Mouse (Mus musculus): ENCODE results near the gene Crispld2. TPM values are rescaled to one million over a fixed set of nuclear protein-coding genes. Genes with fewer than 3 reads are reported as not detected.

The Crispld2 gene
- total and polyA plus RNA-seq, 3 experiments = not detected

DNA sequence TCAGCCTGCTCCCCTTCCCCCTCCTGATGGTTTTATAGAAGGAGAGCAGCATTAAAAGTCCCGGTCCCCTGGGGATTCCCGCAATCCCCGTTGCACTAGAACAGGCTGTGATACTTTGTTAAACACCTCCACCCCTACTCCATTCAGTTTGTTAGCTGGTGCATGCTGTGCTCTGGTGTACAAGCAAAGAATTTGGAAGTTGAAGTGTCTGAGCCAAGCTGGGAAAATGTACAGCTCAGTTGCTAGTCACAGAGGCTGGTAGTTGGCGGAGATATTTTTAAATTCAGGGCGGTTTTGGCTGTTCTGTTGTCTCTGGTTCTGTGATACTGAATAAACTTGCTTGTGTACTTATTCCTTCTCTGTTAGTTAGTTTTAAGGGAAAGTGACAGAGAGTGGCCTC is 39.5 kb upstream of the Crispld2 start:
- Histone ChIP-seq H3K27ac (ENCODE audit: insufficient read depth, low read depth) (no peak overlapping the region), H3K9me3 (replicated peaks; ENCODE audit: low read length) (no peaks in the 10 kb centered on the region), H3K4me3 (replicated peaks in 1 of 3; ENCODE audit: low read depth in 2 of 3, low read length in 2 of 3, poor library complexity in 1 of 3) (no peak overlapping the region), H3K36me3 (replicated peaks in 1 of 2; ENCODE audit: control insufficient read depth in 1 of 2, insufficient read depth in 1 of 2, low read length in 1 of 2) (peaks cover 87 to 97% of the 10 kb centered on the region in 2 experiments), H3K4me1 (ENCODE audit: control insufficient read depth in 1 of 2, insufficient read depth in 2 of 2) (peaks cover 5 to 14% of the 10 kb centered on the region in 2 experiments), H3K9ac (ENCODE audit: insufficient read depth, low read depth) (no peak overlapping the region), H3K4me2 (ENCODE audit: insufficient read depth, low read depth, poor library complexity, severe bottlenecking) (no peak overlapping the region), H3K79me2 (replicated peaks; ENCODE audit: control insufficient read depth, extremely low read depth, insufficient read depth, poor library complexity, severe bottlenecking) (no peaks in the 10 kb centered on the region), H3K27me3 (replicated peaks) (no peaks in the 10 kb centered on the region)
- in situ Hi-C loops (cut with MboI; ENCODE audit: low pct_ligation_motif_present, low pct_unique_long_range_greater_than_20kb, low sequenced_read_pairs) (no loop called here), dilution Hi-C loops (cut with MboI; ENCODE audit: extremely low pct_ligation_motif_present, extremely low pct_unique_long_range_greater_than_20kb, low sequenced_read_pairs) (no loop called here)
- TF ChIP-seq TBP (conservative IDR thresholded peaks at IDR 0.05; ENCODE audit: low read depth, low read length) (no peak), EP300 (IDR thresholded peaks at IDR 0.05; ENCODE audit: low read length) (no peak), ZC3H11A (IDR thresholded peaks at IDR 0.05; ENCODE audit: low read depth, low read length) (no peak), MAX (IDR thresholded peaks at IDR 0.05; ENCODE audit: low read length) (no peak), IRF4 (IDR thresholded peaks at IDR 0.05; ENCODE audit: low read depth, low read length) (no peak), USF2 (conservative IDR thresholded peaks at IDR 0.05; ENCODE audit: low read depth, low read length) (no peak), UBTF (IDR thresholded peaks at IDR 0.05; ENCODE audit: low read depth, low read length) (no peak), RAD21 (IDR thresholded peaks at IDR 0.05; ENCODE audit: low read depth, low read length) (no peak), CHD2 (IDR thresholded peaks at IDR 0.05; ENCODE audit: low read length) (no peak), E2F4 (IDR thresholded peaks at IDR 0.05; ENCODE audit: insufficient replicate concordance, low read depth, low read length) (no peak), SMC3 (IDR thresholded peaks at IDR 0.05; ENCODE audit: low read depth, low read length) (no peak)
- DNase-seq (ENCODE audit: extremely low read depth) = no peak

DNA sequence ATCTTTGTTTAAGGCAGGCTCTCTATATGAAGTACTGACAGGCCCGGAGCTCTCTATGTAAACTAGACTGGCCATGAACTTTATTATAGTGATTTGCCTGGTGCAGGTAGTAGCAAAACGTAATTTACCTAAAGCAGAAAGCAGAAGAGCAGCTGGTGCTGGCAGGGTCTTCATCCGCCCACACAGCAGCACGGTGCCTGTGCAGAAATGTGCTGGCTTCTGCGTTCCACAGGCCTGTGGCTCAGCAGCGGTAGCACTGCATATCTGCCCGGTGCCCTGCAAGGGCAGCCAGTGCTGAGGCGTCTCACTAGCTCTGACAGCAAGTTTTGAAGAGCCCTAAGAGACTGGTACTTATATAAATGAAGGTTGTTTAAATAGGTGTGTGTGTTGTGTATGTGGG is 36.9 kb upstream of the Crispld2 start:
- Histone ChIP-seq H3K27me3 (replicated peaks) (no peaks in the 10 kb centered on the region), H3K27ac (ENCODE audit: insufficient read depth, low read depth) (no peak overlapping the region), H3K4me1 (ENCODE audit: control insufficient read depth in 1 of 2, insufficient read depth in 2 of 2) (no peaks in the 10 kb centered on the region), H3K79me2 (replicated peaks; ENCODE audit: control insufficient read depth, extremely low read depth, insufficient read depth, poor library complexity, severe bottlenecking) (no peaks in the 10 kb centered on the region), H3K4me2 (ENCODE audit: insufficient read depth, low read depth, poor library complexity, severe bottlenecking) (no peak overlapping the region), H3K4me3 (replicated peaks in 1 of 3; ENCODE audit: low read depth in 2 of 3, low read length in 2 of 3, poor library complexity in 1 of 3) (no peak overlapping the region), H3K36me3 (replicated peaks in 1 of 2; ENCODE audit: control insufficient read depth in 1 of 2, insufficient read depth in 1 of 2, low read length in 1 of 2) (peaks cover 71 to 83% of the 10 kb centered on the region in 2 experiments), H3K9ac (ENCODE audit: insufficient read depth, low read depth) (no peak overlapping the region), H3K9me3 (replicated peaks; ENCODE audit: low read length) (no peaks in the 10 kb centered on the region)
- dilution Hi-C loops (cut with MboI; ENCODE audit: extremely low pct_ligation_motif_present, extremely low pct_unique_long_range_greater_than_20kb, low sequenced_read_pairs) (no loop called here), in situ Hi-C loops (cut with MboI; ENCODE audit: low pct_ligation_motif_present, low pct_unique_long_range_greater_than_20kb, low sequenced_read_pairs) (no loop called here)
- no peak for DNase-seq (ENCODE audit: extremely low read depth)
- TF ChIP-seq POLR2AphosphoS2 (IDR thresholded peaks at IDR 0.05; ENCODE audit: low read depth, low read length) (no peak), ETS1 (conservative IDR thresholded peaks at IDR 0.05; ENCODE audit: low read depth, low read length) (no peak), SMC3 (IDR thresholded peaks at IDR 0.05; ENCODE audit: low read depth, low read length) (no peak), MEF2A (IDR thresholded peaks at IDR 0.05; ENCODE audit: borderline replicate concordance, low read depth, low read length) (no peak), USF2 (conservative IDR thresholded peaks at IDR 0.05; ENCODE audit: low read depth, low read length) (no peak), CTCF (conservative IDR thresholded peaks at IDR 0.05 in 1 of 2, IDR thresholded peaks at IDR 0.05 in 1 of 2; ENCODE audit: low read depth in 2 of 2, low read length in 2 of 2) (no peak), UBTF (IDR thresholded peaks at IDR 0.05; ENCODE audit: low read depth, low read length) (no peak), JUN (IDR thresholded peaks at IDR 0.05; ENCODE audit: insufficient read depth, low read depth, low read length) (no peak), MXI1 (IDR thresholded peaks at IDR 0.05; ENCODE audit: low read depth, low read length) (no peak), CHD2 (IDR thresholded peaks at IDR 0.05; ENCODE audit: low read length) (no peak), HCFC1 (IDR thresholded peaks at IDR 0.05; ENCODE audit: low read depth, low read length) (no peak), PAX5 (IDR thresholded peaks at IDR 0.05; ENCODE audit: low read length) (no peak)
